Mouse (Mus musculus) embryonic facial prominence, embryonic 11.5 days (tissue): ENCODE results near the gene Ptprt. TPM values are rescaled to one million over a fixed set of nuclear protein-coding genes. Genes with fewer than 3 reads are reported as not detected.

Experiments used
- ATAC-seq: fragments of 200-750 bp; cut with Nextera tagmentation; replicated peaks from 2 replicates; pipeline ENCODE4 v1.8.0; 2017; ENCODE audit warnings: low read depth; ENCODE audit not compliant: insufficient number of reproducible peaks, low FRiP score, low TSS enrichment
- DNase-seq: peaks from one replicate; pipeline ENCODE4 v3.0.0-alpha.2; 2015; ENCODE audit warnings: low spot score
- H3K27ac ChIP-seq: fragments of 300-500 bp; sonication (generic); replicated peaks from 2 replicates; pipeline ENCODE4 v1.5.1; 2014; ENCODE audit warnings: mild to moderate bottlenecking, low read depth, low read length, control low read depth
- H3K27me3 ChIP-seq: fragments of 300-500 bp; sonication (generic); 2 replicates; pipeline ENCODE4 v1.6.1; 2014; ENCODE audit warnings: mild to moderate bottlenecking, low read length, moderate library complexity, mixed read lengths; ENCODE audit not compliant: control insufficient read depth, insufficient read depth
- H3K36me3 ChIP-seq: fragments of 300-500 bp; sonication (generic); replicated peaks from 2 replicates; pipeline ENCODE4 v1.6.1; 2014; ENCODE audit warnings: low read depth, mild to moderate bottlenecking, low read length, moderate library complexity, mixed read lengths; ENCODE audit not compliant: control insufficient read depth, insufficient read depth
- H3K4me1 ChIP-seq: fragments of 300-500 bp; sonication (generic); 2 replicates; pipeline ENCODE4 v1.6.1; 2014; ENCODE audit warnings: low read length, mixed read lengths; ENCODE audit not compliant: control insufficient read depth, insufficient read depth
- H3K4me2 ChIP-seq: fragments of 300-500 bp; sonication (generic); 2 replicates; pipeline ENCODE4 v1.6.1; 2014; ENCODE audit warnings: low read depth, mild to moderate bottlenecking, control low read depth, low read length, moderate library complexity
- H3K4me3 ChIP-seq: fragments of 300-500 bp; sonication (generic); 2 replicates; pipeline ENCODE4 v1.5.1; 2014; ENCODE audit warnings: low read depth, low read length, control low read depth
- H3K9ac ChIP-seq: fragments of 300-500 bp; sonication (generic); replicated peaks from 2 replicates; pipeline ENCODE4 v1.6.1; 2014; ENCODE audit warnings: mild to moderate bottlenecking, control low read depth, low read length
- H3K9me3 ChIP-seq: fragments of 300-500 bp; sonication (generic); replicated peaks from 2 replicates; pipeline ENCODE4 v1.6.1; 2016; ENCODE audit warnings: mild to moderate bottlenecking, low read length, inconsistent platforms, mixed read lengths; ENCODE audit not compliant: control insufficient read depth
- WGBS: fragments of 180-500 bp; shearing (Covaris S2); extraction: QIAGEN DNeasy Blood & Tissue Kit; methylation state at CpG from one replicate; pipeline ENCODE4 v1.1.7; 2014; 5-methylcytosine and 5-hydroxymethylcytosine counted together
- polyA plus RNA-seq: library from polyadenylated mRNA; unstranded; fragments of >200 nt; fragmentation: Nextera tagmentation; extraction: Ambion mirVana; gene quantifications from 2 replicates; pipeline ENCODE4 v1.2.1, GENCODE M21; 2014

Ptprt gene
- polyA plus RNA-seq, 1 experiment from 2014 or later: 1.00 TPM

DNA sequence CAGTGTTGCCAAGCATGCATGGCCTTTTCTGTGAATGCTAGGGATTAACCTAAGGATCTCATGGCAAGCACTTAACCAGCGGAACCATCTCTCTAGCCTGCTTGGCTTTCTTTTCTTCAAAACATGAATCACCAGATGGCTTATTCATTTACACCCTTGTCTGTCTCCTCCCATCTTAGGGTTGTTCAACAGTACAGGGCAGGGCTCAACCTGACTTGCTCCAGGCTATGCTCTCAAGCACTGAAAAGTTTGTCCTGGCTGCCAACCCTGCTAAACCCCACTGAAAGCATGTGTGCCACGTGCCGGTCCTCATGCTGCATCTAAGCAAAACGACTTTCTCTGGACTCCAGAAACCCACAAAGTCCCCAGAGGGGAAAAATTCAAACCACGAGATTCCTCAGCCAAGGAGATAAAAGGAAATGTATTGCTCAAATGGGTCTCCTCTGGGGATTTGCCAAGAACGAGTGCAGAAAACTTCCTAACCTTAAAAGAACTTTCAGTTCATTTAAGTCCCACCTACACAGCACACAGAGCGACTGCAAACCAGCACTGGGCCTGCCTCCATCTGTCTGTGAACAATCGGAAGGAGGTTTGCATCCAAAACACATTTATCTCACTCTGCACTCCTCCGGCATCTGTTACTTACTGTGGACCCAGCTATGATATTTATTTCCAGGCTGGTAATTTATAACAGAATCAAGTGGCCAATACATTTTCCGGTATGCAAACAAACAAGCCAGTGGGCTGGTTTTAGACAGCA, 1090.5 kb downstream of the Ptprt start:
- no peaks in the 10 kb centered on the region for H3K36me3 ChIP-seq
- H3K27ac ChIP-seq: no peak overlapping the region
- H3K27me3 ChIP-seq: no peaks in the 10 kb centered on the region
- H3K9ac ChIP-seq: no peak overlapping the region
- DNase-seq (peak; percentile 3), ATAC-seq (no peak)
- no peaks in the 10 kb centered on the region for H3K4me1 ChIP-seq
- 64% methylated on average over 10 of the region's 10 CpGs for WGBS
- H3K4me3 ChIP-seq: no peak overlapping the region
- no peaks in the 10 kb centered on the region for H3K9me3 ChIP-seq
- H3K4me2 ChIP-seq: no peak overlapping the region

DNA sequence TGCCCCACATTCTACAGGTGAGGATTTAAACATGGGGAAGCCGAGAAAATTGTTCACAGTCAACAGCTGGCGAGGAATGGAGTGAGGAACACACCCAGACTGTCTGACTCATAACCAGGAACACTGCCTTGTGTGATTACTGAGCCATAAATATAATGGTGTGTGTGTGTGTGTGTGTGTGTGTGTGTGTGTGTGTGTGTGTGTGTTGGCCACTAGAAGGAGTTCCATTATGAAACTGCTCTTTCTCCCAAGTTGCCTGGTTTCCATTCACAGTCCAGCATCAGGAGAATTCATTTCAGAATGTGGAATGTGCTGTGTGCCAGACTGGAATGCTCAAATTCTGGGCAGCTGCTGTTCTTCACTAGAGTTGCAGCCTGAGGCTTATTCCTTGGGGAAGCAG, 1099.4 kb downstream of the Ptprt start:
- Histone ChIP-seq H3K9ac (no peak overlapping the region), H3K36me3 (no peaks in the 10 kb centered on the region), H3K4me1 (no peaks in the 10 kb centered on the region), H3K4me2 (no peak overlapping the region), H3K27me3 (no peaks in the 10 kb centered on the region), H3K4me3 (no peak overlapping the region), H3K9me3 (no peaks in the 10 kb centered on the region), H3K27ac (no peak overlapping the region)
- DNase-seq (no peak), ATAC-seq (no peak)
- WGBS: 83% methylated on average over 2 of the region's 2 CpGs

DNA sequence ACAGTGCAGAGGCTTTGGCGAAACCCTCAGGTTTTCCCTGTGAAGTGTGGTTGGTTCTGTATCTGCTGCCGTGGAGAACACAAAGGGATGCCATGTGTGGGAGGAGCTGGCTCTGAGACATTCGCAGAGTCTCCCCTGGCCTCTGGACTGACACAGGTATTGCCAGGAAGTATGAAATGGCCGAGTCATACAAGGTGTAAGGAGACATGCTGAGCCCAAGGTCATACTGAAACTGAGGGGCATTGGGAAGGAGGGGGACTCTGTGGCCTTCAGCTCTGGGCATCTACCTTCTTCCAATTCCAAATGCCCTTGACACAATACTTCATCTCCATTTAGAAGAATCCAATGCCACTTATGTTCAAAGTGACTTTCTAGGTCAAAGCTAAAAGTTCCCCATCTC, 1103.1 kb downstream of the Ptprt start:
- Histone ChIP-seq H3K4me3 (no peak overlapping the region), H3K27me3 (no peaks in the 10 kb centered on the region), H3K9ac (no peak overlapping the region), H3K27ac (no peak overlapping the region), H3K9me3 (no peaks in the 10 kb centered on the region), H3K36me3 (no peaks in the 10 kb centered on the region), H3K4me2 (no peak overlapping the region), H3K4me1 (no peaks in the 10 kb centered on the region)
- ATAC-seq (no peak), DNase-seq (no peak)
- 83% methylated on average over 4 of the region's 4 CpGs for WGBS

DNA sequence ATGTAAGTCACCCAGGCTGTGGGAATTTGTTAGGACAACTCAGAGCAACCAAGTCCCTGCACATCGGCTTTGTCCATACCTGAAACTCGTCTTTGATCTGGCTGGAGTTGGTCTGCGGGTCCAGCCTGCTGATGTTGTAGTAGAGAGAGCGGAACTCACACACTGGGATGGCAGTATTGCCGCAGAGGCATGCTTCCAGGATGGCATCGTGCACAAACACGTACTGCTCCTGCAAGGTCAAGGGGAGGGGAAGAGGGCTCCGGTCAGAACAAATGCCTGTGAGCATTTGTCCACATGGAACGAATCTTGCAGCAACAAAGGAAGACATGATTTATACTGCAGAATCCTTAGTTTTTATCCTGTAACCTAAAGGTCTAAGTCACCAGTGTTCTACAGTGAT, 1107.3 kb downstream of the Ptprt start:
- Histone ChIP-seq H3K27ac (no peak overlapping the region), H3K36me3 (no peaks in the 10 kb centered on the region), H3K4me3 (no peak overlapping the region), H3K4me1 (no peaks in the 10 kb centered on the region), H3K27me3 (no peaks in the 10 kb centered on the region), H3K9me3 (no peaks in the 10 kb centered on the region), H3K4me2 (no peak overlapping the region), H3K9ac (no peak overlapping the region)
- ATAC-seq: no peak
- no peak for DNase-seq
- WGBS: 83% methylated on average over 9 of the region's 9 CpGs

DNA sequence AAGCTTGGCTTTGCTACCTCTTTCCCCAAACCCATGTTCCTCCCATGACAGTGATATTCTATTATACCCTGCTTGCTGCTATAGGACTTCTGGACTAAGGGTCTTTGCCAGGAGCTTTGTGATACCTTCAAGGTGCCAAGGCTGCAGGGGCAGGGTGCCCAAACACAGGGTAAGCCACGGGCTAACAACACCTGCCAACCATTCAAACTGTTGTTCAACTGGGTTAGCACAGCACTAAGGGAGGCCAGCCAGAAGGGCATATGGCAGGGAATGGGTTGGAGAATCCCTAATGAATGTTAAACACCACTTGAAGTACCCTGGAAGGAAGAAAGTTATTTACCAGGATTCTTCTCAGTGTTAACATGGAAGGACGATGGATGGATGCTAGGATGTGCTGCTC, 1108.9 kb downstream of the Ptprt start:
- H3K27me3 ChIP-seq: no peaks in the 10 kb centered on the region
- no peaks in the 10 kb centered on the region for H3K4me1 ChIP-seq
- H3K27ac ChIP-seq: no peak overlapping the region
- DNase-seq (no peak), ATAC-seq (no peak)
- H3K4me2 ChIP-seq: no peak overlapping the region
- no peaks in the 10 kb centered on the region for H3K9me3 ChIP-seq
- no peaks in the 10 kb centered on the region for H3K36me3 ChIP-seq
- 86% methylated on average over 2 of the region's 2 CpGs for WGBS
- H3K4me3 ChIP-seq: no peak overlapping the region
- no peak overlapping the region for H3K9ac ChIP-seq

DNA sequence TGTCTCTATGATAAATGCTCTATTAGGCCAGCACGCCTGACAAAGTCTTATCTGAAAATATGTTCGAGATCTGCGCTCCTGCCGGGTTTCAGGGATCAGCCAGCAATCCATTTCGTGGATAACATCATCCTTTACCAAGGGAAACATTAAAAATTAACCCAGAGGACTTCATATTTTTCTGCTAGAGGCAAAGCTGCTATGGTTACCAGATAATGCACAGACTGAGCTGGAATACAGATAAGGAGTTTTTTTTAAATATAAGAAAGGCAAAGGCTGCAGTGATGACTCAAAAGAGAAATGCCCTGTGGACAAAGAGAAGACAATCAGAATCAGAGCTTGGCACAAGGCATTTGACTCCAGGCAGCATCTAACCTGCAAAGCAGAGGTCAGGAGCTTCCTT, 1111.4 kb downstream of the Ptprt start:
- ATAC-seq (no peak), DNase-seq (no peak)
- no peak overlapping the region for H3K27ac ChIP-seq
- 83% methylated on average over 5 of the region's 5 CpGs for WGBS
- no peak overlapping the region for H3K9ac ChIP-seq
- no peaks in the 10 kb centered on the region for H3K36me3 ChIP-seq
- no peaks in the 10 kb centered on the region for H3K27me3 ChIP-seq
- no peak overlapping the region for H3K4me3 ChIP-seq
- no peaks in the 10 kb centered on the region for H3K4me1 ChIP-seq
- no peak overlapping the region for H3K4me2 ChIP-seq
- no peaks in the 10 kb centered on the region for H3K9me3 ChIP-seq

DNA sequence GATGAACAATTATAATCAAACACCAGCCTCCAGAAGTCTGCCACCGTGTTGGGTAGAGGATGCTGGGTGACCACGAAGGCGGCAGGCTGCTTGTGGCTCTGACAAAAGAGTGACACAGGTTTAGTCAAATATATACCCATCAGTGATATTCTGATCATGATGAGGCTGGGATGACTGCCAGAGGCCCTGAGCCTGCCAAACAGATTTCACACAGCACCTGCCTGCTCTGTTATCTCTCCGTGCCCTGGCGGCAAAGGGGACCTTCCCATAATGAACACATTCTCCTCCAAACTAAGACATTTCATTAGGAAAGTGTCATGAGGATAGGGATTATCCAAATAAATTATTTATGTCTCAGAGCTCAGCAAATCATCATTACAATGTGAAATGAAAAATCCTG, 1113.6 kb downstream of the Ptprt start:
- H3K27me3 ChIP-seq: no peaks in the 10 kb centered on the region

DNA sequence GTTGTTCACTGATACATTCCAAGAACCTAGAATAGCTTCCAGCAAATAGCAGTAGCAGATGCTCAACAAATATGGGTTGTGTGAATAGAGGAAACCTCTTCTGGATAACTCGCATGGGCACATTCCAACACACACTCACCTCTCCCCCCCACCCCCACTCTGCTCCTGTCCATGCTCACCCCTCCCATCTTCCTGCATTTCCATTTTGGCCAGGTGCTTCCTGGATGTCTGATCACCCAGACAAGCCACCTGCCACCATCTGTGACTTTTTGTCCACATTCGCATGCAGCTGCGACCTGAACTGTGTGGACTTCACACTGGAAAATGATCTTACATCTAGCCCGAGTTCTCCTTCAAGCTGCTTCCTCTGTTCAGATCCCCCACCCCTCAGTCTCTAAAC, 1115.5 kb downstream of the Ptprt start:
- H3K36me3 ChIP-seq: no peaks in the 10 kb centered on the region
- no peaks in the 10 kb centered on the region for H3K4me1 ChIP-seq
- no peaks in the 10 kb centered on the region for H3K27me3 ChIP-seq
- no peak overlapping the region for H3K4me3 ChIP-seq
- H3K4me2 ChIP-seq: no peak overlapping the region
- no peak for DNase-seq
- ATAC-seq: no peak
- H3K9me3 ChIP-seq: no peaks in the 10 kb centered on the region
- H3K9ac ChIP-seq: no peak overlapping the region
- H3K27ac ChIP-seq: no peak overlapping the region
- 80% methylated on average over 4 of the region's 4 CpGs for WGBS

More for the DNA sequence above, 1113.6 kb downstream of the Ptprt start:
- H3K9me3 ChIP-seq: no peaks in the 10 kb centered on the region
- H3K36me3 ChIP-seq: no peaks in the 10 kb centered on the region
- H3K27ac ChIP-seq: no peak overlapping the region
- DNase-seq: no peak
- H3K4me3 ChIP-seq: no peak overlapping the region
- no peak overlapping the region for H3K4me2 ChIP-seq
- H3K9ac ChIP-seq: no peak overlapping the region
- no peaks in the 10 kb centered on the region for H3K4me1 ChIP-seq
- no peak for ATAC-seq
- 94% methylated on average over 5 of the region's 5 CpGs for WGBS
